Mouse (Mus musculus): ENCODE results near the gene Mtmr2.

- TF ChIP-seq CTCF (IDR thresholded peaks at IDR 0.05) (peak; percentile 19; the same call in 1 of the 2 replicates), EP300 (IDR thresholded peaks at IDR 0.05; ENCODE audit: insufficient read depth, low read depth, low read length) (peak; percentile 64), POLR2A (IDR thresholded peaks at IDR 0.05; ENCODE audit: insufficient read depth, low read depth, low read length) (peak; percentile 88)
Observed at GRCm38 (mm10) chr9:13748798-13749674, 826 bp downstream of the Mtmr2 start.
